Mouse (Mus musculus): ENCODE results near the gene Trir.

Trir gene

GRCm38 (mm10) chr8:85026670-85027515, at the start of gene Trir:
TSS of gene Trir (plus strand) at chr8:85026823.
- WGBS: under 1% methylated on average over 74 of the region's 75 CpGs

- under 1% methylated on average over 70 of the region's 70 CpGs for WGBS
Observed at GRCm38 (mm10) chr8:84977435-84978247, 49.0 kb upstream of the Trir start.

GRCm38 (mm10) chr8:84978248-84978940, 48.2 kb upstream of the Trir start, which contains the start of gene Junb:
TSS of gene Junb (minus strand) at chr8:84978718.
- under 1% methylated on average over 63 of the region's 63 CpGs for WGBS

GRCm38 (mm10) chr8:84979599-84980421, 46.8 kb upstream of the Trir start:
- WGBS: 3% methylated on average over 37 of the region's 42 CpGs

- WGBS: 38% methylated on average over 11 of the region's 11 CpGs
Observed at GRCm38 (mm10) chr8:84980622-84981358, 45.8 kb upstream of the Trir start.

GRCm38 (mm10) chr8:84981644-84982498, 44.8 kb upstream of the Trir start:
- 79% methylated on average over 15 of the region's 15 CpGs for WGBS

GRCm38 (mm10) chr8:84982499-84983011, 44.1 kb upstream of the Trir start:
- WGBS: 56% methylated on average over 3 of the region's 3 CpGs

GRCm38 (mm10) chr8:84984294-84985048, 42.2 kb upstream of the Trir start:
- WGBS: 21% methylated on average over 16 of the region's 16 CpGs

GRCm38 (mm10) chr8:84985049-84985683, 41.5 kb upstream of the Trir start:
- 2% methylated on average over 23 of the region's 23 CpGs for WGBS

GRCm38 (mm10) chr8:84985684-84986378, 40.8 kb upstream of the Trir start:
- WGBS: under 1% methylated on average over 51 of the region's 53 CpGs

- WGBS: 23% methylated on average over 8 of the region's 8 CpGs
Observed at GRCm38 (mm10) chr8:84986379-84986945, 40.2 kb upstream of the Trir start.

- 90% methylated on average over 5 of the region's 5 CpGs for WGBS
Observed at GRCm38 (mm10) chr8:84987388-84987787, 39.2 kb upstream of the Trir start.

- WGBS: 80% methylated on average over 2 of the region's 2 CpGs
Observed at GRCm38 (mm10) chr8:84987903-84988302, 38.7 kb upstream of the Trir start.

- 13% methylated on average over 15 of the region's 15 CpGs for WGBS
Observed at GRCm38 (mm10) chr8:84989311-84989731, 37.3 kb upstream of the Trir start.

GRCm38 (mm10) chr8:84989810-84990209, 36.8 kb upstream of the Trir start:
- under 1% methylated on average over 15 of the region's 15 CpGs for WGBS

- WGBS: under 1% methylated on average over 28 of the region's 28 CpGs
Observed at GRCm38 (mm10) chr8:84990349-84990748, 36.3 kb upstream of the Trir start, which contains the start of gene Hook2. TSS of gene Hook2 (plus strand) at chr8:84990603.

GRCm38 (mm10) chr8:84990836-84991235, 35.8 kb upstream of the Trir start:
- WGBS: 4% methylated on average over 15 of the region's 15 CpGs

Measured in cerebral cortex, adult 2 months (tissue).